Mouse (Mus musculus) T-helper 2 cell (primary cell): ENCODE measurements around the gene Gm48551.

Experiments used
- in situ Hi-C: fragments of 300-600 bp; cut with MboI, MseI; formaldehyde crosslinking; loops from one replicate; pipeline ENCODE4 v1.15.1; 2025; ENCODE audit warnings: high pct_unique_total_duplicates

Gene Gm48551

GRCm38 (mm10) chr10:81416581-81417226, 32.4 kb downstream of the Gm48551 start:
- in situ Hi-C loops, result loop anchor here (5.0 kb wide), 1 partner anchor 111 kb away; no protein-coding TSS in a partner anchor

GRCm38 (mm10) chr10:81417227-81418215, 33.3 kb downstream of the Gm48551 start:
- in situ Hi-C loops, result loop anchor here (5.0 kb wide), 1 partner anchor 110 kb away; no protein-coding TSS in a partner anchor

- in situ Hi-C loops, result loop anchor here (5.0 kb wide), 1 partner anchor 109 kb away; no protein-coding TSS in a partner anchor
Observed at GRCm38 (mm10) chr10:81418216-81419070, 34.2 kb downstream of the Gm48551 start.

GRCm38 (mm10) chr10:81419111-81419928, 35.1 kb downstream of the Gm48551 start:
- in situ Hi-C loops, result loop anchor here (5.0 kb wide), 1 partner anchor 108 kb away; no protein-coding TSS in a partner anchor

GRCm38 (mm10) chr10:81420191-81420767, 36.0 kb downstream of the Gm48551 start:
- in situ Hi-C loops, result no loop called here

- in situ Hi-C loops, result no loop called here
Observed at GRCm38 (mm10) chr10:81421041-81421796, 37.0 kb downstream of the Gm48551 start.

GRCm38 (mm10) chr10:81421797-81422100, 37.5 kb downstream of the Gm48551 start:
- in situ Hi-C loops, result no loop called here

- in situ Hi-C loops, result no loop called here
Observed at GRCm38 (mm10) chr10:81422191-81422590, 37.9 kb downstream of the Gm48551 start.

- in situ Hi-C loops, result no loop called here
Observed at GRCm38 (mm10) chr10:81422661-81423217, 38.5 kb downstream of the Gm48551 start.

- in situ Hi-C loops, result no loop called here
Observed at GRCm38 (mm10) chr10:81423476-81424245, 39.4 kb downstream of the Gm48551 start.

GRCm38 (mm10) chr10:81424246-81425051, 40.2 kb downstream of the Gm48551 start:
- in situ Hi-C loops, result no loop called here

GRCm38 (mm10) chr10:81425236-81425850, 41.1 kb downstream of the Gm48551 start:
- in situ Hi-C loops, result no loop called here

GRCm38 (mm10) chr10:81426081-81426671, 41.9 kb downstream of the Gm48551 start:
- in situ Hi-C loops, result no loop called here

GRCm38 (mm10) chr10:81426897-81427296, 42.6 kb downstream of the Gm48551 start:
- in situ Hi-C loops, result no loop called here

- in situ Hi-C loops, result no loop called here
Observed at GRCm38 (mm10) chr10:81427327-81427726, 43.1 kb downstream of the Gm48551 start.

GRCm38 (mm10) chr10:81427804-81428506, 43.7 kb downstream of the Gm48551 start:
- in situ Hi-C loops, result no loop called here
